Mouse (Mus musculus): Measurements from ENCODE around the gene Gm609. TPM values are rescaled to one million over a fixed set of nuclear protein-coding genes. Genes with fewer than 3 reads are reported as not detected.

Gm609 gene
- polyA plus RNA-seq, 1 experiment = not detected

DNA sequence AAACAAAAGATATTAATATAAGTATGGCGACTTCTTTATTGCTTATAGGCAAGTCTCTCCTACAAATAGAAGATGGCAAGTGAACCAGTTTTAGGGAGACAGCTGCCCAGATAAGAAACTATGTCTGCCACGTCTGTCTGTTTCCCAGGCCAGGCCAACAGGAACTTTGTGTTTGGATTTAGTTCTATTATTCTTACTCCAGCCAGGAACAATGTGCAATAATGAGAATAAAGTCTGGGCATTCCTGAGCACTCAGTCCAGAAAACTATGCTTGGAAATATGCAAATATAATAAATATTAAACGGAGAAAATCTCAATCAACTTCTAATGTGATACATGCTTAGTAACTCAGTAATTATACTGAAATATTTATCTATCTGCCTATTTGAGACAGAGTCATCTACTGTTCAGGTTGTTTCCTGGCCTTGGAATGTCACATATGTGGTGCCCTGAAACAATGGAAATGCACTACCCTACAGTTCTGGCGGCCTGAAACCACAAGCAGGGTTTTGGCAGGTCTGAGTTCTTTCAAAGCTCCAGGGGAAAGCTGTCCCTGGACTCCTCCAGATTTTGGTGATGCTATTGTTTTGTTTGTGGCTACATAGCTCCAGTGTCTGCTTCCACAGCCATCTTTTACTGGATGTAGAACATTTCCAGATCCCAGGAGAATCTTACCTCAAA, 123.3 kb downstream of the Gm609 start:
- no peak for TF ChIP-seq CTCF (IDR thresholded peaks at IDR 0.05; ENCODE audit: insufficient read depth, low read depth, low read length)
- TF ChIP-seq POLR2A (IDR thresholded peaks at IDR 0.05; ENCODE audit: insufficient read depth, low read depth, low read length) = no peak
- Histone ChIP-seq H3K27ac (ENCODE audit: insufficient read depth, low read depth, low read length) (no peak overlapping the region), H3K4me3 (ENCODE audit: insufficient read depth, low read depth, low read length) (no peak overlapping the region), H3K4me1 (ENCODE audit: control insufficient read depth, insufficient read depth, low read length) (no peaks in the 10 kb centered on the region)
- 82% methylated on average over 4 of the region's 4 CpGs for WGBS

DNA sequence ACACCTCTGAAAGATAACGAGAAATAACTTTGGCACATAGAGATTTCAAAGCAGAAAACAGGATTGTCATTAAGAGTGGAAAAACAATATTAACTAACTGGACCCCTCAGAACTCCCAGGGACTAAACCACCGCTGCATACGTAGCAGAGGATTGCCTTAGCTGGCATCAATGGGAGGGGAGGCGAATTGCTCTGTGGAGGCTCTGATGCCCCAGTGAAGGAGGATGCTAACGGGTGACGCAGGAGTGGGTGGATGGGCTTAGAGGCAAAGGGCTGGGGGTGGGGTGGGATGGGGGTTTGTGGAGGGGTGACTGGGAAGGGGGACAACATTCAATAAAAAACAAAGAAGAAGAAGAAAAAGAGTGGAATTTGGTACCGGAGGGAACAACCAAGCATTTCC, 126.7 kb downstream of the Gm609 start:
- 69% methylated on average over 7 of the region's 7 CpGs for WGBS
- no peak for TF ChIP-seq CTCF (IDR thresholded peaks at IDR 0.05; ENCODE audit: insufficient read depth, low read depth, low read length)
- TF ChIP-seq POLR2A (IDR thresholded peaks at IDR 0.05; ENCODE audit: insufficient read depth, low read depth, low read length) = no peak
- Histone ChIP-seq H3K4me1 (ENCODE audit: control insufficient read depth, insufficient read depth, low read length) (no peaks in the 10 kb centered on the region), H3K27ac (ENCODE audit: insufficient read depth, low read depth, low read length) (no peak overlapping the region), H3K4me3 (ENCODE audit: insufficient read depth, low read depth, low read length) (no peak overlapping the region)

DNA sequence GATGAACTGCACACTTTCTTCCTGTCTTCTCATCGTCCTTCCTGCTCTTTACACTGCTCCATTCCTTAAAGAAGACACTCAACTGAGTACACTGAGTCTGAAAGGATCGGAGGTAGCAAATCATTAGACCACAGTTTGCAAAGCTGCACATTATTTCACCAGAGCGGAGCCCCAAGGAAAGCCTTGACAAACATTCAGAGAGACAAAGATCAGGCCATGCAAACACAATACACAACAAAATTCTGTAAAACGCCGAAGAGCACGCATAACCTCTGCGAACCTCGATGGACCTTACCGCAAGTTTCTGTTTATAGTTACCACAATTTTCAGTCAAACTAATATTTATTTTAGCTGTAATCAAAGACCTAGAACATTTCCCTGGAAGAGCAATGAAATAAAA, 127.4 kb downstream of the Gm609 start:
- TF ChIP-seq POLR2A (IDR thresholded peaks at IDR 0.05; ENCODE audit: insufficient read depth, low read depth, low read length) (no peak), CTCF (IDR thresholded peaks at IDR 0.05; ENCODE audit: insufficient read depth, low read depth, low read length) (no peak)
- Histone ChIP-seq H3K27ac (ENCODE audit: insufficient read depth, low read depth, low read length) (no peak overlapping the region), H3K4me3 (ENCODE audit: insufficient read depth, low read depth, low read length) (no peak overlapping the region), H3K4me1 (ENCODE audit: control insufficient read depth, insufficient read depth, low read length) (no peaks in the 10 kb centered on the region)
- WGBS = 86% methylated on average over 9 of the region's 9 CpGs

DNA sequence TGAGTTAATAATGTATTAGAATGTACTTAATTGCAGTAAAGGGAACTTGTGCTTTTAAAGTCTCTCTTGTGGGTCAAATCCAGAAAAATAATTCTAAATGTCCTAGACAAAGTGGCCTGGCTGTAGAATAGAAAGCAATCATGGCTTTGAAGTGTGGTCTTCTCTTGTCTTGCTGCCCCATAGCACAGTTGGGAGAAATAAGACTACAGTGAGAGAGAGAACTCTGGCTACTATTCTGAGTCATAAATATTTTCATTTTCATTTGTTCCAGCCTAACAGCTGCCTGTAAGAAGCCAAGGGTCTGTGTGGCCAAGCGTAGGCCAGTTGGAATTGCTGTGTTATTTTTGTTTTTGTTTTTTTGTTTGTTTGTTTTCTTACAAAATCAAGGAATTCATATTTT, 128.1 kb downstream of the Gm609 start:
- TF ChIP-seq CTCF (IDR thresholded peaks at IDR 0.05; ENCODE audit: insufficient read depth, low read depth, low read length) = no peak
- TF ChIP-seq POLR2A (IDR thresholded peaks at IDR 0.05; ENCODE audit: insufficient read depth, low read depth, low read length) = no peak
- Histone ChIP-seq H3K4me1 (ENCODE audit: control insufficient read depth, insufficient read depth, low read length) (no peaks in the 10 kb centered on the region), H3K4me3 (ENCODE audit: insufficient read depth, low read depth, low read length) (no peak overlapping the region), H3K27ac (ENCODE audit: insufficient read depth, low read depth, low read length) (no peak overlapping the region)
- 91% methylated on average over 1 of the region's 1 CpGs for WGBS

DNA sequence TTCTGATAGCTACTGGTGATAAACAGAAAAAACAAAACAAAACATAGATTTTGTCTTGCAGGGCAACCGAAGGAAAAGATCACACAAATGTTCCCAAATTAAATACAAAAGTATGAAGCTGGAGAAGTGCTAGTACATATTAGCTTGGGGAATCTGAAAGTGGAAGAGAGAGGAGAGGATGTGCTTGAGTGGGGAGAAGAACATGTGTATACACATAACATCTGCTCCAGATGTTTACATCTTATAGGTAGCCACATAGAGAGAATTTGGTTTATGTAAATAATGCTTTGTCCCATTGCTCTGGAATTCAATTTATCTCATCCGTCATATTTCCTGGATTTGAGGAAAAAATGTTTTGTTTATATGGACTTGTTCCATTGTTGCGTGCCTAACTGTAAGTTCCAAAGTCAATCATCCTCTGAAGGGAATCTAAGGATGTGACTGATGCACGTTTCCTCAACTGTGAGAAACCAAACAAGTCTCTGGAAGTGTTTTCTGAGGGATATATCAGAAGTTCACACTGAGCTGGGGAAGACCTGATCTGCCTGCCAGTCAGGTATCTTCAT, 129.2 kb downstream of the Gm609 start:
- WGBS = 93% methylated on average over 4 of the region's 4 CpGs
- Histone ChIP-seq H3K4me3 (ENCODE audit: insufficient read depth, low read depth, low read length) (no peak overlapping the region), H3K27ac (ENCODE audit: insufficient read depth, low read depth, low read length) (no peak overlapping the region), H3K4me1 (ENCODE audit: control insufficient read depth, insufficient read depth, low read length) (no peaks in the 10 kb centered on the region)
- TF ChIP-seq CTCF (IDR thresholded peaks at IDR 0.05; ENCODE audit: insufficient read depth, low read depth, low read length) (no peak), POLR2A (IDR thresholded peaks at IDR 0.05; ENCODE audit: insufficient read depth, low read depth, low read length) (no peak)

Other genes with a start within 250 kb of the Gm609 start
- gene Cd200, start 83.9 kb downstream of the Gm609 start, polyA plus RNA-seq (2012; ENCODE audit: insufficient read depth, insufficient read length, low replicate concordance, missing spikeins) = not detected in 2 replicates
- gene Gm17783, start 39.1 kb upstream of the Gm609 start, polyA plus RNA-seq (2012; ENCODE audit: insufficient read depth, insufficient read length, low replicate concordance, missing spikeins) = not detected in 2 replicates
- gene Slc9c1, start 42.3 kb upstream of the Gm609 start, polyA plus RNA-seq (2012; ENCODE audit: insufficient read depth, insufficient read length, low replicate concordance, missing spikeins) = not detected in 2 replicates
- not detected in 2 replicates for gene Gcsam, start 117.4 kb upstream of the Gm609 start, polyA plus RNA-seq (2012; ENCODE audit: insufficient read depth, insufficient read length, low replicate concordance, missing spikeins)
- gene BC016579, start 161.1 kb upstream of the Gm609 start, polyA plus RNA-seq (2012; ENCODE audit: insufficient read depth, insufficient read length, low replicate concordance, missing spikeins) = not detected in 2 replicates
- gene Tmprss7, start 200.7 kb upstream of the Gm609 start, polyA plus RNA-seq (2012; ENCODE audit: insufficient read depth, insufficient read length, low replicate concordance, missing spikeins) = not detected in 2 replicates
- gene Tagln3, start 231.6 kb upstream of the Gm609 start, polyA plus RNA-seq (2012; ENCODE audit: insufficient read depth, insufficient read length, low replicate concordance, missing spikeins) = not detected in 2 replicates
- not detected in 2 replicates for gene Abhd10, start 250.0 kb upstream of the Gm609 start, polyA plus RNA-seq (2012; ENCODE audit: insufficient read depth, insufficient read length, low replicate concordance, missing spikeins)